Mouse (Mus musculus): ENCODE data around the gene Tmem82.

The Tmem82 gene

GRCm38 (mm10) chr4:141609538-141609937, 8.9 kb downstream of the Tmem82 start:
- in situ Hi-C loops (cut with MboI) = no loop called here

- in situ Hi-C loops (cut with MboI) = no loop called here
These were observed 12.6 kb downstream of the Tmem82 start, which contains the start of gene Fblim1 for GRCm38 (mm10) chr4:141605861-141606260. TSS of gene Fblim1 (minus strand) at chr4:141606096.

GRCm38 (mm10) chr4:141605421-141605820, 13.0 kb downstream of the Tmem82 start:
- in situ Hi-C loops (cut with MboI) = no loop called here

- in situ Hi-C loops (cut with MboI) = no loop called here
These were observed 13.9 kb downstream of the Tmem82 start for GRCm38 (mm10) chr4:141604493-141604892.

GRCm38 (mm10) chr4:141603921-141604320, 14.5 kb downstream of the Tmem82 start:
- in situ Hi-C loops (cut with MboI) = no loop called here

GRCm38 (mm10) chr4:141602523-141603223, 15.8 kb downstream of the Tmem82 start:
- in situ Hi-C loops (cut with MboI) = no loop called here

- in situ Hi-C loops (cut with MboI) = no loop called here
These were observed 17.1 kb downstream of the Tmem82 start for GRCm38 (mm10) chr4:141601148-141601862.

- in situ Hi-C loops (cut with MboI) = no loop called here
These were observed 18.1 kb downstream of the Tmem82 start for GRCm38 (mm10) chr4:141600364-141600763.

GRCm38 (mm10) chr4:141599251-141600141, 18.9 kb downstream of the Tmem82 start:
- in situ Hi-C loops (cut with MboI) = no loop called here

GRCm38 (mm10) chr4:141598894-141599250, 19.6 kb downstream of the Tmem82 start:
- in situ Hi-C loops (cut with MboI) = no loop called here

- in situ Hi-C loops (cut with MboI) = no loop called here
These were observed 20.1 kb downstream of the Tmem82 start for GRCm38 (mm10) chr4:141598199-141598893.

GRCm38 (mm10) chr4:141596700-141597328, 21.6 kb downstream of the Tmem82 start:
- in situ Hi-C loops (cut with MboI) = no loop called here

GRCm38 (mm10) chr4:141595605-141596268, 22.7 kb downstream of the Tmem82 start:
- in situ Hi-C loops (cut with MboI) = no loop called here

- in situ Hi-C loops (cut with MboI) = no loop called here
These were observed 23.3 kb downstream of the Tmem82 start for GRCm38 (mm10) chr4:141595138-141595537.

GRCm38 (mm10) chr4:141591547-141591946, 26.9 kb downstream of the Tmem82 start:
- in situ Hi-C loops (cut with MboI) = no loop called here

- in situ Hi-C loops (cut with MboI) = no loop called here
These were observed 34.5 kb downstream of the Tmem82 start for GRCm38 (mm10) chr4:141583919-141584318.

GRCm38 (mm10) chr4:141581051-141581450, 37.4 kb downstream of the Tmem82 start:
- in situ Hi-C loops (cut with MboI) = no loop called here

- in situ Hi-C loops (cut with MboI) = no loop called here
These were observed 39.6 kb downstream of the Tmem82 start for GRCm38 (mm10) chr4:141578833-141579232.

- in situ Hi-C loops (cut with MboI) = no loop called here
These were observed 41.6 kb downstream of the Tmem82 start for GRCm38 (mm10) chr4:141576877-141577276.

GRCm38 (mm10) chr4:141576404-141576803, 42.0 kb downstream of the Tmem82 start:
- in situ Hi-C loops (cut with MboI) = no loop called here
